Mouse (Mus musculus) c-Kit-negative CD71-positive TER-119-positive erythroid progenitor cells, embryonic 14.5 days (primary cell): ENCODE measurements around the gene Cep95.
"Not testable (repeated sequence)": the region's sequence is repeated elsewhere in the genome, so short reads cannot be mapped to it uniquely, and the experiment has no call there.

Experiments used
- DNase-seq: peaks from one replicate; pipeline ENCODE4 v3.0.0-alpha.2; 2013; ENCODE audit warnings: low read depth, low spot score

The Cep95 gene

GRCm38 (mm10) chr11:106776960-106777359 is 12.1 kb upstream of the Cep95 start:
- DNase-seq: no peak

GRCm38 (mm10) chr11:106777395-106777794 is 11.7 kb upstream of the Cep95 start:
- no peak for DNase-seq

GRCm38 (mm10) chr11:106778132-106778531 is 10.9 kb upstream of the Cep95 start:
- DNase-seq: no peak

GRCm38 (mm10) chr11:106778589-106779387 is 10.3 kb upstream of the Cep95 start:
- DNase-seq: no peak

GRCm38 (mm10) chr11:106779388-106780088 is 9.5 kb upstream of the Cep95 start, which contains the start of gene Polg2:
Gene Polg2, minus strand, starts transcription at chr11:106779537.
- DNase-seq: peak; percentile 86

- no peak for DNase-seq
Observed at GRCm38 (mm10) chr11:106780089-106780425, 9.0 kb upstream of the Cep95 start.

- no peak for DNase-seq
Observed at GRCm38 (mm10) chr11:106780590-106781220, 8.3 kb upstream of the Cep95 start.

- not testable (repeated sequence) for DNase-seq
Observed at GRCm38 (mm10) chr11:106782271-106782670, 6.8 kb upstream of the Cep95 start.

GRCm38 (mm10) chr11:106782841-106783764 is 5.9 kb upstream of the Cep95 start:
- DNase-seq: no peak

GRCm38 (mm10) chr11:106784476-106784875 is 4.6 kb upstream of the Cep95 start:
- no peak for DNase-seq

- no peak for DNase-seq
Observed at GRCm38 (mm10) chr11:106785043-106785442, 4.0 kb upstream of the Cep95 start.

GRCm38 (mm10) chr11:106787131-106788025 is 1.7 kb upstream of the Cep95 start:
- peak; percentile 84 for DNase-seq

GRCm38 (mm10) chr11:106788026-106788774 is 852 bp upstream of the Cep95 start:
- DNase-seq: peak; percentile 97

GRCm38 (mm10) chr11:106789649-106790048 is 597 bp downstream of the Cep95 start:
- DNase-seq: peak; percentile 29

GRCm38 (mm10) chr11:106793846-106794245 is 4.8 kb downstream of the Cep95 start:
- DNase-seq: no peak

GRCm38 (mm10) chr11:106795679-106796078 is 6.6 kb downstream of the Cep95 start:
- DNase-seq: no peak

GRCm38 (mm10) chr11:106802069-106802627 is 13.1 kb downstream of the Cep95 start:
- DNase-seq: no peak

GRCm38 (mm10) chr11:106807442-106807841 is 18.4 kb downstream of the Cep95 start:
- DNase-seq: not testable (repeated sequence)

GRCm38 (mm10) chr11:106812410-106813136 is 23.5 kb downstream of the Cep95 start:
- DNase-seq: no peak
